Mouse (Mus musculus) hindbrain, postnatal 0 days (tissue): ENCODE measurements around the gene Zbtb17. TPM values are rescaled to one million over a fixed set of nuclear protein-coding genes. Genes with fewer than 3 reads are reported as not detected.

Source experiments
- ATAC-seq: fragments of 200-750 bp; cut with Nextera tagmentation; 2 replicates; pipeline ENCODE4 v1.8.0; 2017; ENCODE audit warnings: mild to moderate bottlenecking, moderate TSS enrichment, moderate library complexity
- DNase-seq: peaks from one replicate; pipeline ENCODE4 v3.0.0-alpha.2; 2015; ENCODE audit warnings: low spot score
- H3K27ac ChIP-seq: fragments of 300-500 bp; sonication (generic); 2 replicates; pipeline ENCODE4 v1.5.1; 2014; ENCODE audit warnings: mild to moderate bottlenecking
- H3K27me3 ChIP-seq: fragments of 300-500 bp; sonication (generic); 2 replicates; pipeline ENCODE4 v1.6.1; 2014; ENCODE audit warnings: low read length, mixed read lengths; ENCODE audit not compliant: insufficient read depth
- H3K36me3 ChIP-seq: fragments of 300-500 bp; sonication (generic); 2 replicates; pipeline ENCODE4 v1.6.1; 2014; ENCODE audit warnings: low read length, mixed read lengths; ENCODE audit not compliant: insufficient read depth
- H3K4me1 ChIP-seq: fragments of 300-500 bp; sonication (generic); 2 replicates; pipeline ENCODE4 v1.6.1; 2014; ENCODE audit warnings: antibody characterized with exemption, low read length, mixed read lengths; ENCODE audit not compliant: insufficient read depth
- H3K4me2 ChIP-seq: fragments of 300-500 bp; sonication (generic); 2 replicates; pipeline ENCODE4 v1.6.1; 2014; ENCODE audit warnings: low read depth, mild to moderate bottlenecking, low read length, moderate library complexity, mixed read lengths
- H3K4me3 ChIP-seq: fragments of 300-500 bp; sonication (generic); 2 replicates; pipeline ENCODE4 v1.5.1; 2014; ENCODE audit warnings: low read length
- H3K9ac ChIP-seq: fragments of 300-500 bp; sonication (generic); replicated peaks from 2 replicates; pipeline ENCODE4 v1.6.1; 2014; ENCODE audit warnings: mild to moderate bottlenecking, low read length, moderate library complexity, mixed read lengths
- H3K9me3 ChIP-seq: fragments of 300-500 bp; sonication (generic); 2 replicates; pipeline ENCODE4 v1.6.1; 2016; ENCODE audit warnings: low read length, mixed read lengths
- CTCF ChIP-seq: IDR thresholded peaks from 2 replicates; pipeline ENCODE4 v1.5.1; 2016; ENCODE audit warnings: antibody characterized with exemption, control low read depth, low read depth
- WGBS: fragments of 180-500 bp; shearing (Covaris S2); extraction: QIAGEN DNeasy Blood & Tissue Kit; methylation state at CpG from one replicate; pipeline ENCODE4 v1.1.7; 2014; 5-methylcytosine and 5-hydroxymethylcytosine counted together
- polyA plus RNA-seq: library from polyadenylated mRNA; unstranded; fragments of >200 nt; fragmentation: Nextera tagmentation; extraction: Ambion mirVana; gene quantifications from 2 replicates; pipeline ENCODE4 v1.2.1, GENCODE M21; 2015
- total RNA-seq: library from RNA; depleted of rRNA; stranded (reverse); fragments of >200 nt; gene quantifications from 2 replicates; pipeline ENCODE4 v1.2.3, GENCODE M21; 2014

Gene Zbtb17
- total and polyA plus RNA-seq, 2 experiments from 2014 or later, result 28.8 to 36.2 TPM

GRCm38 (mm10) chr4:141471491-141471890 lies 27.0 kb downstream of the Zbtb17 start:
- DNase-seq (no peak), ATAC-seq (no peak)
- H3K4me2 ChIP-seq, result no peak overlapping the region
- no peaks in the 10 kb centered on the region for H3K27me3 ChIP-seq
- no peaks in the 10 kb centered on the region for H3K9me3 ChIP-seq
- no peaks in the 10 kb centered on the region; the same call in 1 of the 2 replicates for H3K4me1 ChIP-seq
- no peak overlapping the region for H3K4me3 ChIP-seq
- 97% methylated on average over 16 of the region's 16 CpGs for WGBS
- no peak overlapping the region for H3K27ac ChIP-seq
- H3K36me3 ChIP-seq, result peaks cover 68% of the 10 kb centered on the region
- no peak overlapping the region for H3K9ac ChIP-seq
- TF ChIP-seq CTCF, result no peak

- 70% methylated on average over 32 of the region's 32 CpGs for WGBS
- DNase-seq (no peak), ATAC-seq (no peak)
- Histone ChIP-seq H3K27me3 (no peaks in the 10 kb centered on the region), H3K9ac (no peak overlapping the region), H3K9me3 (no peaks in the 10 kb centered on the region), H3K4me2 (no peak overlapping the region), H3K4me1 (no peaks in the 10 kb centered on the region; the same call in 1 of the 2 replicates), H3K27ac (no peak overlapping the region), H3K4me3 (no peak overlapping the region), H3K36me3 (peaks cover 62% of the 10 kb centered on the region)
- TF ChIP-seq CTCF, result no peak
Measured at GRCm38 (mm10) chr4:141472641-141473321, 28.3 kb downstream of the Zbtb17 start.

DNA sequence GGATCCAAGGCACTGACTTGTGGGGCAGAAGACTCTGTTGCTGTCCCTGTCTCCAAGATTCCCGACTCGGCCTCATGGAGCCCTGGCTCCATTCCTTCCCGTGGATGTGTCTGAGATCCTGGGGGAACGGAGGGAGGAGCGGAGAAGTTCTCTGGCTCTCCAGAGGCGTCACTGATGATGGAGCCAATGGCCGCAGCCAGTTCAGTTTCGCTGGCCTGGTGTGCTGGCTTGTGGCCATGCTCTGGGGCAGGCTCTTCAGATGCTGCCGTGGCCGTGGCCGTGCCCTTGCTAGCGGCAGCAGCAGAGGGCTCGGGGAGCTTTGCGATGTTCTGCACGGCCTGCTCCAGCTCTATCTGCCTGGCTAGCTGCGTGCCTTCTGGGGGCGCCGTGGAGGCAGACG lies 30.0 kb downstream of the Zbtb17 start:
- Histone ChIP-seq H3K36me3 (peaks cover 71% of the 10 kb centered on the region), H3K27ac (no peak overlapping the region), H3K4me2 (no peak overlapping the region), H3K9me3 (no peaks in the 10 kb centered on the region), H3K9ac (no peak overlapping the region), H3K4me1 (peaks cover 9% of the 10 kb centered on the region; the same call in 1 of the 2 replicates), H3K27me3 (no peaks in the 10 kb centered on the region), H3K4me3 (no peak overlapping the region)
- TF ChIP-seq CTCF, result no peak; the same call in 1 of the 2 replicates
- ATAC-seq, result no peak
- WGBS, result 68% methylated on average over 19 of the region's 19 CpGs
- peak; percentile 40 for DNase-seq

DNA sequence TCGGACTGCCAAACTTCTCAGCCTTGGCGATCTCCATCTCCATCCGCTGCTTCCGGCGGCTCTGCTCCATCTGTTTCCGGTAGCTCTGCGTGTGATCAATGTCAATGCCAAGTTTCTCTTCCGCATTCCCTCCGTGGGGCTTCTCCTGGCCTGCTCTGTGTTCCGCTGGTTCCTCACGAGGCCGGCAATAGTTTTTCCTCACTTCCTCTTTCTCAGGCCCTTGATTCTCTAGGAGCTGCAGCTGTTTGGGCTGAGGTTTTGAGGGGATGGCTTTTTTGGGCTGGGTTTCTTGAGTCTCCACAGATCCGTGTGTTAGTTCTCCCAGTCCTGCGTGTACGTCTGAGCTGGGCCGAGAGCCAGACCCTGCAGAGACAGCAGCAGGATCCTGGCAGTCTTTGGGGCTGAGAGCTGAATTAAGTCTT lies 33.2 kb downstream of the Zbtb17 start:
- ATAC-seq, result peak; percentile 59
- no peak overlapping the region for H3K9ac ChIP-seq
- no peak overlapping the region for H3K4me3 ChIP-seq
- 32% methylated on average over 16 of the region's 16 CpGs for WGBS
- H3K27ac ChIP-seq, result peak overlapping the region; percentile 90
- no peak for TF ChIP-seq CTCF
- H3K4me2 ChIP-seq, result peak overlapping the region; percentile 27; the same call in 1 of the 2 replicates
- no peaks in the 10 kb centered on the region for H3K9me3 ChIP-seq
- H3K36me3 ChIP-seq, result peaks cover 65% of the 10 kb centered on the region
- no peaks in the 10 kb centered on the region for H3K27me3 ChIP-seq
- DNase-seq, result peak; percentile 87
- peaks cover 9% of the 10 kb centered on the region for H3K4me1 ChIP-seq

GRCm38 (mm10) chr4:141478225-141478624 lies 33.8 kb downstream of the Zbtb17 start:
- Histone ChIP-seq H3K9me3 (no peaks in the 10 kb centered on the region), H3K27ac (peak overlapping the region; percentile 90), H3K36me3 (peaks cover 70% of the 10 kb centered on the region), H3K4me1 (peaks cover 9% of the 10 kb centered on the region), H3K9ac (0 out of 2 replicates have a peak overlapping the region, but pooled peaks have one; percentile 24), H3K4me3 (no peak overlapping the region), H3K4me2 (peak overlapping the region; percentile 27; the same call in 1 of the 2 replicates), H3K27me3 (no peaks in the 10 kb centered on the region)
- DNase-seq (peak; percentile 54), ATAC-seq (no peak)
- no peak for TF ChIP-seq CTCF
- 54% methylated on average over 23 of the region's 23 CpGs for WGBS

DNA sequence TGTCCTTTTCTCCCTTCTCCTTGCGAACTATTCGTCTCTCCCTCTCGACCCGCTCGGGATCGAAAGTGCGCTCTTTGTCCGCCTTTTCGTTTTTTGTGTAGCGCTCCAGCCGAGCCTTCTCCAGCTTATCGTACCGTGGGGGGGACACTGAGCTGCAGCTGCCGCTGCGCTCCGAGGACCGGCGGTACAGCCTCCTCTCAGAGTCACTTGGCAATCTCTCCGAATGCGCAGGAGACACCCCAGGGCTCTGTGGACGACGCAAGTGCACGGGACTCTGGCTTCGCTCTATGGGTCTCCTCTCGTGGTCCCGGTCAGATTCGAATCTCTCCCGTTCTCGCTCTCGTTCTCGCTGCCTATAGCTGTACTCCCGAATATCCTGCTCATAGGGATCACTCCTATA lies 34.3 kb downstream of the Zbtb17 start:
- no peaks in the 10 kb centered on the region for H3K27me3 ChIP-seq
- TF ChIP-seq CTCF, result no peak
- no peaks in the 10 kb centered on the region for H3K9me3 ChIP-seq
- H3K4me2 ChIP-seq, result peak overlapping the region; percentile 27; the same call in 1 of the 2 replicates
- ATAC-seq, result no peak
- peaks cover 71% of the 10 kb centered on the region for H3K36me3 ChIP-seq
- DNase-seq, result no peak
- 76% methylated on average over 32 of the region's 32 CpGs for WGBS
- peaks cover 9% of the 10 kb centered on the region for H3K4me1 ChIP-seq
- H3K27ac ChIP-seq, result peak overlapping the region; percentile 90
- no peak overlapping the region for H3K4me3 ChIP-seq
- H3K9ac ChIP-seq, result 0 out of 2 replicates have a peak overlapping the region, but pooled peaks have one; percentile 24

DNA sequence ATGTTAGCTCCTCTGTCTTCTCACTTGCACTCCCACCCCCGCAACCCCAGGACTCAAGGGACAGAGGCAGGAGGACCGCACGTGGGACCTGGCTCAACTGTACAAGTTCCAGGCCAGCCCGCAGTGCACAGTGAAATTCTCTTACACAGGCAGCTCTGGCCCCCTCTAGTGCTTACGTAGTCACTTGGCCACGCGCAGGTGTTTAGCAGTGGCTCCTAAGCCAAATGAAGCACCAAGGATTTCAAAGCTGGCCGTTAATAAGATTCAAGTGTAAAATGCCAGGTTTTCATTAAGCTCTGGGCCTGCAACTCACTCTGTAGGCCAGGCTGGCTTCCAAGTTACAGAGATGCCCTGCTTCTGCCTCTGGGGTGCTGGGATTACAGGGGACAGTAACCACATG lies 35.0 kb downstream of the Zbtb17 start:
- Histone ChIP-seq H3K4me2 (no peak overlapping the region), H3K4me3 (no peak overlapping the region), H3K27ac (peak overlapping the region; percentile 90; the same call in 1 of the 2 replicates), H3K36me3 (peaks cover 74% of the 10 kb centered on the region), H3K9ac (no peak overlapping the region), H3K27me3 (no peaks in the 10 kb centered on the region), H3K4me1 (peaks cover 9% of the 10 kb centered on the region), H3K9me3 (no peaks in the 10 kb centered on the region)
- peak; percentile 45 for DNase-seq
- peak; percentile 18 for TF ChIP-seq CTCF
- ATAC-seq, result no peak
- 65% methylated on average over 8 of the region's 8 CpGs for WGBS
